Mouse (Mus musculus): ENCODE results near the gene Ddx1. TPM values are rescaled to one million over a fixed set of nuclear protein-coding genes. Genes with fewer than 3 reads are reported as not detected.

The Ddx1 gene
- total RNA-seq, 2 experiments from 2014 or later, result 123 to 138 TPM

GRCm38 (mm10) chr12:13167116-13167515 is 81.9 kb downstream of the Ddx1 start:
- no peak for DNase-seq (ENCODE audit: extremely low spot score in 1 of 2, low spot score in 1 of 2)

Other genes with a start within 250 kb of the Ddx1 start
- 10 to 100 TPM; 30.7 to 33.0 TPM for gene Nbas, start 19.9 kb upstream of the Ddx1 start, total RNA-seq (2021)

All from layer of hippocampus, postnatal 25 days (tissue).